Mouse (Mus musculus): ENCODE data around the gene Neil3. TPM values are rescaled to one million over a fixed set of nuclear protein-coding genes. Genes with fewer than 3 reads are reported as not detected.
"Not testable (repeated sequence)": the region's sequence is repeated elsewhere in the genome, so short reads cannot be mapped to it uniquely, and the experiment has no call there.

The Neil3 gene
- polyA plus RNA-seq, 1 experiment from 2014 or later: 22.0 TPM

DNA sequence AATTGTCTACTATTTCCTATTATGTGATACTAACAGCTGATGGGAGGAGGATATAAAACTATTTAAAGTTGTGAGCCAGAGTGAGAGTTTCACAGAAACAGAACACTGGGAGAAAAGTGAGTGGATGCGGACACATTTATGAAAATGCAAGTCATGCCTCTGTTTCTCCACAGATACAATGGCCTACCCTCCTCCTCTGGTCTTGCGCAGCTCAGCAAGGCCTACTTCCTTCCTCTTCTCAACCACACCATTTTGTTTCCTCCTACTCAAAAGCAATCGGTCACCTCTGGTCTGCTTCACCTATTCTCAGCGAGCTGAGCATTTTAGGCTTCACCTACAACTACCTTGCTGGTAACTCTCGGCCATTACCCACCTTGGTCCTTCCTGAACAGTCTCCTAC is 34.0 kb downstream of the Neil3 start:
- Histone ChIP-seq H3K27me3 (replicated peaks) (no peaks in the 10 kb centered on the region), H3K9me3 (no peaks in the 10 kb centered on the region), H3K4me3 (no peak overlapping the region), H3K4me1 (no peaks in the 10 kb centered on the region), H3K27ac (no peak overlapping the region), H3K36me3 (no peaks in the 10 kb centered on the region), H3K4me2 (replicated peaks) (no peak overlapping the region), H3K9ac (no peak overlapping the region)
- 93% methylated on average over 5 of the region's 5 CpGs for WGBS
- no peak for ATAC-seq (ENCODE audit: low FRiP score, low read depth)

DNA sequence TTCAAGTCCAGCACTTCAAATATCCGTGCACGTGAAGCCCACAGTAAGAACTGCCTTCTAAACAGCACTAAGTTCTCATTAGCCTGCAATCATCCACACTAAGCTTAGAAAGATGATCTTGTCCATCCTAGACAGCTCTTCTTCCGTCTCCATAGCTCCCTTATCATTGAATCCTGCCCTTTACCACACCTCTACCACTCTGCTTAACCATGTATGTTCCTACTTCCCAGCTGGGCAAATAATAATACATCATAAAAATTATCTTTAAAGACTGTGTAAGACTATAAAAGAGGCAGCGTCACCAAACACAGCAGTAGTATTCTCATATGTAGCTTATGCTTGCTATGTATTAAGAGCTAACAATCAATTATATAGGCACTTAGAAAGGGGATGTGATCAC is 35.2 kb downstream of the Neil3 start:
- H3K9ac ChIP-seq: no peak overlapping the region
- 94% methylated on average over 4 of the region's 4 CpGs for WGBS

DNA sequence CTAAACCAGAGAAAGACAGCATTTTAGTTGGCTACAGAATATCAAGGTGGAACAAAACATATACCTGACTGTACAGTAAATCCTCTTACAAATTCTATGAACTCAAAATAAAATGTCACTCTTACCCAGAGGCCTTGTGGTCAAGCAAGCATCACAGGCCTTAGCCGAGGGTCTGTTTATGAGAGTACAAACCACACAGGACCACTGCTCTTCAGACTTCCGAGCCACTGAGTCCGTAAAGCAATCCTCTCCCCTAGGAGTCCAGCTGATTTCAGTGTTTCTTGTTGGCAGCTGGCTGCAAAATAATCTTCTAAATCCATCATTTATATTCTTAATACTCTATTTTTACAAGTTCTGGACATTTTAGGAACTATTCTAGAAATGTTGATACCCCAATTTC is 38.0 kb downstream of the Neil3 start:
- H3K9ac ChIP-seq: no peak overlapping the region
- H3K27ac ChIP-seq: no peak overlapping the region
- H3K4me3 ChIP-seq: no peak overlapping the region
- 65% methylated on average over 3 of the region's 3 CpGs for WGBS
- no peaks in the 10 kb centered on the region for H3K9me3 ChIP-seq
- H3K4me1 ChIP-seq: no peaks in the 10 kb centered on the region
- no peaks in the 10 kb centered on the region for H3K27me3 ChIP-seq (replicated peaks)
- H3K36me3 ChIP-seq: no peaks in the 10 kb centered on the region
- peak; percentile 64; the same call in 1 of the 2 replicates for ATAC-seq (ENCODE audit: low FRiP score, low read depth)
- H3K4me2 ChIP-seq (replicated peaks): no peak overlapping the region

More for the DNA sequence above, 35.2 kb downstream of the Neil3 start:
- H3K4me2 ChIP-seq (replicated peaks): no peak overlapping the region
- H3K4me3 ChIP-seq: no peak overlapping the region
- no peaks in the 10 kb centered on the region for H3K27me3 ChIP-seq (replicated peaks)
- no peaks in the 10 kb centered on the region for H3K36me3 ChIP-seq
- no peaks in the 10 kb centered on the region for H3K9me3 ChIP-seq
- no peaks in the 10 kb centered on the region for H3K4me1 ChIP-seq
- no peak for ATAC-seq (ENCODE audit: low FRiP score, low read depth)
- H3K27ac ChIP-seq: no peak overlapping the region

DNA sequence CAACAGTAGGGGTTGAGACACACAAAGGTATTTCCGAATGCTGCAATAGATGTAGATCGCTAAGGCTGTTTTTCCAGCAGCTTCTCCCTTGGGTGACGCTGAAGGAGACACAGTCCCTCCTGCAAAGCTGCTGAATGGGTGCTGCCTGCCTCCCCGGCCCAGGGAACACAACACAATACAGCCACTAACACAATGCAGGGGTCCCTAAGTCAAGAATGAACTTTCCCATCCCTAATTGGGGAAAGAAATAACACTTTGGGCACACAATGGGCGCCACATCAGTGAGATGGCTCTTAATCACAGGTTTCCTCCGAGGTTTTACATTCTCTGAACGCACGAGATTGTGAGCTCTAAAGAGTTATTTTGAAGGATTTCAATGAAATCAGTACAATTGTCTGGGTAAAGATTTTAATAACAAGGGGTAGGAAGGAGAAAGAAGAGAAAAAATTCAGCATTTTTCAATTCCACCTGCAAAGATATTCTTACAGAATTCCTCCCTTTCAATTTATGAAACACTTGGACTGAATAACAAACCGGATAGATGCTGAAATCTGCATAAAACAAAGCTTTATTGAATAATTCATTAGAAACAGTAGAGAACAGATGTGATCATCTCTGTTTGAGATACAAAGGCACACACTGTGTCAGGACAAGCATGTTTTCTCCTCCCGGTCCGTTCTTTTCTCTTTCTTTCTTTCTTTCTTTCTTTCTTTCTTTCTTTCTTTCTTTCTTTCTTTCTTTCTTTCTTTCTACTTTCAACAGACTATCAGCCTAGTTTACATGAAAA is 38.6 kb downstream of the Neil3 start:
- 59% methylated on average over 11 of the region's 11 CpGs for WGBS
- no peak overlapping the region for H3K4me3 ChIP-seq
- no peaks in the 10 kb centered on the region for H3K9me3 ChIP-seq
- no peaks in the 10 kb centered on the region for H3K4me1 ChIP-seq
- peak; percentile 83 for ATAC-seq (ENCODE audit: low FRiP score, low read depth)
- H3K36me3 ChIP-seq: no peaks in the 10 kb centered on the region
- H3K27me3 ChIP-seq (replicated peaks): no peaks in the 10 kb centered on the region
- no peak overlapping the region for H3K27ac ChIP-seq
- H3K4me2 ChIP-seq (replicated peaks): 0 out of 2 replicates have a peak overlapping the region, but pooled peaks have one; percentile 9
- no peak overlapping the region for H3K9ac ChIP-seq

DNA sequence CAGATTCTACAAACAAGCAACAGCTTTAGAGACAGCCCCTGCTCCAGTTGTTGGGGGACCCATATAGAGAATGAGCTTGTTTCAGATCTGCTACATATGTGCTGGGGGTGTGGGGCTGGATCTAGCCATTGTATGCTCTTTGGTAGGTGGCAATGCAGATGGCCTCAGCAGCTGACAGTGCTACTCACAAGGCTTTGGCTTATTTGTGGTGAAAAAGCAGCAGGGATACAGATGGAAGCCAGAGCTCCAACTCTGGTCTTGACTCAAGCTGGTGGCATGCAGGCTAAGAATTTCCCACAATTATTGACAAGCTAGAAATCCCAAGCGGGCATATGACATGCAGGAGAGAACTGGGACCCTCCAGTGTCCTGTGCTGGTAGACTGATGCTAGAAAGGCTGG is 40.8 kb downstream of the Neil3 start:
- H3K9ac ChIP-seq: no peak overlapping the region
- no peak overlapping the region for H3K4me2 ChIP-seq (replicated peaks)
- H3K4me3 ChIP-seq: no peak overlapping the region
- H3K27me3 ChIP-seq (replicated peaks): no peaks in the 10 kb centered on the region
- ATAC-seq (ENCODE audit: low FRiP score, low read depth): no peak
- H3K27ac ChIP-seq: no peak overlapping the region
- H3K36me3 ChIP-seq: no peaks in the 10 kb centered on the region
- WGBS: 92% methylated on average over 1 of the region's 1 CpGs
- H3K9me3 ChIP-seq: no peaks in the 10 kb centered on the region
- H3K4me1 ChIP-seq: no peaks in the 10 kb centered on the region

DNA sequence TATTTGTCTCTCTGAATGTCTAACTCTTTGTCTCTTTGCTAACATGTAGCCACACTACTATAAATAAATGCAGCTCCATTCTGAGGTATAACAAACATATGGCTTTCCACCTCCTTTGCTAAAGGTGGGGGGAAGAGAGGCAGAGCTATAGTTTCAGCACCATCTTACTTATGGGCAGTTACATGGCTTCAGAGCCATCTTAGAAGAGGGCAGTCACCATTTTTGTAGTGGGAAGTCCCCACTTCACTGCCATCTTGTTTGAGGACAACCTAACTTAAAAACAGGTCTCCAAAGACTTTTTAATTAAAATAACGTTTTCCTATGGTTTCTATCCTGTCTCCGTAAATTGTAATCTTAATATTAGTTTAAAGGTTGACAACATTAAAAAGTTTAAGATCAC is 47.1 kb downstream of the Neil3 start:
- 92% methylated on average over 2 of the region's 2 CpGs for WGBS
- no peaks in the 10 kb centered on the region for H3K27me3 ChIP-seq (replicated peaks)
- no peaks in the 10 kb centered on the region for H3K36me3 ChIP-seq
- ATAC-seq (ENCODE audit: low FRiP score, low read depth): no peak
- H3K4me1 ChIP-seq: no peaks in the 10 kb centered on the region
- no peak overlapping the region for H3K9ac ChIP-seq
- H3K9me3 ChIP-seq: no peaks in the 10 kb centered on the region
- no peak overlapping the region for H3K4me3 ChIP-seq
- H3K4me2 ChIP-seq (replicated peaks): no peak overlapping the region
- no peak overlapping the region for H3K27ac ChIP-seq

DNA sequence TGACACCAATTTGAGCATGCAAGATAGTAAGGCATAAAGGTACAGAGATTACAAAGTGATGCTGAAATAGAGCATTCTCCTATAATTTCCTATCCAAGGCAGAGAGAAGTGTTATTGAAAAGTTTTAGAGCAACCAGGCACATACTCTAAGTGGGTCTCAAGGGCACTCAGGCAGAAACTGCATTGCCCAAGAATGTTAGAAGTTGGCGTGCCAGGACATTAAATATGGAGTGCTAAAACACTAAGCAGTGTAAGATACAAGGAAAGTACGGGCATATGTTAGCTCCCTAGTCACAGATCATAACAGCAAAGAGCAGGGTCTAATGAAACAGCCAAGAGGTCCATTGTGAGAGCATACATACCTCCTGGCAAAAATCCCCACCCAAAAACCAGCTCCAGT is 65.3 kb downstream of the Neil3 start:
- no peaks in the 10 kb centered on the region for H3K27me3 ChIP-seq (replicated peaks)
- no peak overlapping the region for H3K27ac ChIP-seq
- 84% methylated on average over 2 of the region's 2 CpGs for WGBS
- no peaks in the 10 kb centered on the region for H3K4me1 ChIP-seq
- no peak for ATAC-seq (ENCODE audit: low FRiP score, low read depth)
- H3K36me3 ChIP-seq: no peaks in the 10 kb centered on the region
- no peak overlapping the region for H3K9ac ChIP-seq
- no peak overlapping the region for H3K4me2 ChIP-seq (replicated peaks)
- no peaks in the 10 kb centered on the region for H3K9me3 ChIP-seq
- H3K4me3 ChIP-seq: no peak overlapping the region

DNA sequence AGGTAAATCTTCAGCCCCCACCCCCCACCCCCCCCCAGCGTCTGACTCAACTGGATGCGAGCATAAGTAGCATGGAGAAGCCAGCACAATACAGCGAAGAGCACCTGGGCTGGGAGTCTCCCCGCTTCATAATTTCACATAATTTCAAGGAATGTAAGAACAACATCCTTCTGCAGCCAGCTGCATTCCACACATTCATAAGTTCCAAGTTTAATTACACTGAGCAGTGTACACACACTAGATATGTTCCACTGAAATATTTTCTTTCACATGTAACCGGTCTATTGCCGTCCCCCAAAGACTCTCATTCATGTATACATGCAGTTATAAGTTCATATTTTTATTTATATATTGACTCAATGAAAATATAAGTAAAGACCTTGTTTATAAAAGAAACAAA is 72.6 kb downstream of the Neil3 start:
- Histone ChIP-seq H3K9ac (no peak overlapping the region), H3K4me1 (no peaks in the 10 kb centered on the region), H3K36me3 (no peaks in the 10 kb centered on the region), H3K4me3 (no peak overlapping the region), H3K4me2 (replicated peaks) (no peak overlapping the region), H3K9me3 (no peaks in the 10 kb centered on the region), H3K27ac (no peak overlapping the region), H3K27me3 (replicated peaks) (no peaks in the 10 kb centered on the region)
- WGBS: 85% methylated on average over 6 of the region's 6 CpGs
- ATAC-seq (ENCODE audit: low FRiP score, low read depth): no peak

DNA sequence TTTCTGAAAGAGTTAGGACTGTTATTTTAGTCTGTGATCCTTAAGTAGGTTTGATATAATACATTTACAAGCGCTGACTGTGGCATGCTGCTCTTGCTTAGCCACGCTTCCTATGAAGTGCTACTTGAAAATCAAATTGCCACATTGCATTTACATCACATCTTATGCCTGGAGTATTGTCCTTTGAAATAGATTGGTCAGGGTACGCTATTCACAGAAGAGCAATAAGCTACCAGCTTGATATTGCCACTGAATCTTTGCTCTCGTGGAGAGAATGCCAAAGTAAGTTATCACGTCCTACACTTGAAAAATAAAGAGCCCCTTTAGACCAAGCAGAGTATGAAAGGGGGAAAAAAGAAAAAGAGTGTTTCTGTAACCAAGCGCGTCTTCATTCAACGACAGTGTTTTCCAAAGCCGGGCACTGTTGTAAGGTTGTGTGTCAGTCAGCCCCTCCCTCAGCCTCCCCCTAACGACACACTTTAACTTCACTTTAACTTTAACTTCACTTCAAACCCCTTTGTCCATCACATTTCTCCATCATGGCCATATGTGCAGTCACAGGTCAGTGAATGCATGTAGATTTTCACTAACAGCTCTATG is 76.3 kb downstream of the Neil3 start:
- WGBS: 61% methylated on average over 10 of the region's 10 CpGs
- H3K27ac ChIP-seq: no peak overlapping the region
- H3K9ac ChIP-seq: no peak overlapping the region
- no peaks in the 10 kb centered on the region for H3K36me3 ChIP-seq
- no peaks in the 10 kb centered on the region for H3K9me3 ChIP-seq
- ATAC-seq (ENCODE audit: low FRiP score, low read depth): no peak
- H3K4me3 ChIP-seq: no peak overlapping the region
- H3K4me1 ChIP-seq: no peaks in the 10 kb centered on the region
- no peaks in the 10 kb centered on the region for H3K27me3 ChIP-seq (replicated peaks)
- no peak overlapping the region for H3K4me2 ChIP-seq (replicated peaks)

DNA sequence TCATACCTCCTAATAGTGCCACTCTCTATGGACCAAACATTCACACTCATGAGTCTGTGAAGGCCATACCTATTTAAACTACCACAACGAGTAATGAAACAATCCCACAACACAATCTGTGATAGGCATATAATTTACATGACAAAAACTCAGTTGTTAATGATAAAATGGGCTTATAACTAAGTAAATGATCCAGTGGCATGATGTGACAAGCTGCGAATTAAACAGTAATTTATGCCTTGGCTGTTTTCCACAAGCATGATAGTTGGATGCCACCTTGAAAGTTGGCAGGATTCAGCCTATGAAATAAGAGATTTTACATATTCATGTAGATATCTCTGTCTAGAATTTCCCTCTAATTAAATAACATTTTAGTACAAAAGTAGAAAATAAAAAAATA is 99.3 kb downstream of the Neil3 start:
- ATAC-seq (ENCODE audit: low FRiP score, low read depth): no peak
- no peaks in the 10 kb centered on the region for H3K4me1 ChIP-seq

DNA sequence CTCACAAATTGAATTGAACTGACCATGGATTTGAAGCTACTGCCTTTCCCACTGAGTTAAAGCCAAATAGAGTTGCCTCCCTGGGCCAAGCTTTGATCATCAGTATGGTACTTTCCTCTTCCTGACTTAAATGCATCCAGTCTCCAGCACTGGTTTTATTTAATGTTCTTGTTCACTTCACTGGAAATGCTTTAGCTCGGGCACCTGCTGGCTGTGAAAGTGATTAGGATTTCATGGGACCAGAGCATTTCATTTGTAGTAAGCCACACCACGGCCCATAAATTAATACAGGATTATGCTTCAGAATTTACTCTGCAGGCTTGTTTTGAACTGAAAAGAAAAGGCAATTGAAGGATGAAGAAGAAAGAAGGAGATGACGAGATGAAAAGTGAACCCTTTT is 100.8 kb downstream of the Neil3 start:
- H3K36me3 ChIP-seq; H3K27me3 ChIP-seq (replicated peaks); H3K9me3 ChIP-seq; ATAC-seq (ENCODE audit: low FRiP score, low read depth); H3K27ac ChIP-seq; H3K4me3 ChIP-seq; H3K4me1 ChIP-seq; H3K4me2 ChIP-seq (replicated peaks); H3K9ac ChIP-seq: not testable (repeated sequence)
- WGBS: 65% methylated on average over 3 of the region's 3 CpGs

More for the DNA sequence above, 99.3 kb downstream of the Neil3 start:
- H3K27me3 ChIP-seq (replicated peaks): no peaks in the 10 kb centered on the region
- H3K9ac ChIP-seq: no peak overlapping the region
- no peaks in the 10 kb centered on the region for H3K9me3 ChIP-seq
- H3K27ac ChIP-seq: no peak overlapping the region
- no peaks in the 10 kb centered on the region for H3K36me3 ChIP-seq
- 81% methylated on average over 2 of the region's 2 CpGs for WGBS
- no peak overlapping the region for H3K4me2 ChIP-seq (replicated peaks)
- H3K4me3 ChIP-seq: no peak overlapping the region
